Mouse (Mus musculus) erythroblast, embryonic 14.5 days (primary cell): Measurements from ENCODE around the gene Kctd20.

ENCODE experiments used
- GATA1 ChIP-seq: IDR thresholded peaks from 2 replicates; pipeline ENCODE4 v1.6.1; 2012; ENCODE audit warnings: low read length, inconsistent platforms, mixed read lengths
- TAL1 ChIP-seq: IDR thresholded peaks from 3 replicates; pipeline ENCODE4 v1.6.1; 2012; ENCODE audit warnings: low read length, inconsistent platforms, mixed read lengths

- TF ChIP-seq GATA1 (no peak), TAL1 (no peak)
These were observed 52.0 kb downstream of the Kctd20 start for GRCm38 (mm10) chr17:29003740-29004139.
